Mouse (Mus musculus) erythroblast, embryonic 14.5 days (primary cell): Measurements from ENCODE around the gene Ghr.

Experiments used
- GATA1 ChIP-seq: IDR thresholded peaks from 2 replicates; pipeline ENCODE4 v1.6.1; 2012; ENCODE audit warnings: low read length, inconsistent platforms, mixed read lengths
- TAL1 ChIP-seq: IDR thresholded peaks from 3 replicates; pipeline ENCODE4 v1.6.1; 2012; ENCODE audit warnings: low read length, inconsistent platforms, mixed read lengths

DNA sequence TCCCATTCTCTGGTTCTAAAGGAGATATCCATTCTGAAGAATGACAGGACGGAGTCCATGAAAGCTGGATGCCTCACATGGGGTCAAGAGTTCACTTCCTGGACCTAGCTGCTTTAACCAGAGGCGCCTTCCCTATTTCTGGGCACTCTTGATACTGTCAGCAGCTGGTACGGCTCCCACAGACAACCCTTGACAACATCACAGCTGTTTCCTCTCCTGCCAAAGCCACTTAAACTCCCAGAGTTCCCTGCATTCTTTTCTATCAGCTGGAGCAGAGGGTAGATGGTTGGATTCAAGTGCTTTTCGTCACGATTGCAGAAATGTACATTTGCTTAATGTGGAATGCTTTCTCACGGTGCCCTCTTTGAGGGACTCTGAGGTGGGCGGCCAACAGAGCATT, 150.0 kb downstream of the Ghr start:
- TF ChIP-seq TAL1: no peak
- no peak for TF ChIP-seq GATA1
